Mouse (Mus musculus): ENCODE data around the gene Arl16.

The Arl16 gene

DNA sequence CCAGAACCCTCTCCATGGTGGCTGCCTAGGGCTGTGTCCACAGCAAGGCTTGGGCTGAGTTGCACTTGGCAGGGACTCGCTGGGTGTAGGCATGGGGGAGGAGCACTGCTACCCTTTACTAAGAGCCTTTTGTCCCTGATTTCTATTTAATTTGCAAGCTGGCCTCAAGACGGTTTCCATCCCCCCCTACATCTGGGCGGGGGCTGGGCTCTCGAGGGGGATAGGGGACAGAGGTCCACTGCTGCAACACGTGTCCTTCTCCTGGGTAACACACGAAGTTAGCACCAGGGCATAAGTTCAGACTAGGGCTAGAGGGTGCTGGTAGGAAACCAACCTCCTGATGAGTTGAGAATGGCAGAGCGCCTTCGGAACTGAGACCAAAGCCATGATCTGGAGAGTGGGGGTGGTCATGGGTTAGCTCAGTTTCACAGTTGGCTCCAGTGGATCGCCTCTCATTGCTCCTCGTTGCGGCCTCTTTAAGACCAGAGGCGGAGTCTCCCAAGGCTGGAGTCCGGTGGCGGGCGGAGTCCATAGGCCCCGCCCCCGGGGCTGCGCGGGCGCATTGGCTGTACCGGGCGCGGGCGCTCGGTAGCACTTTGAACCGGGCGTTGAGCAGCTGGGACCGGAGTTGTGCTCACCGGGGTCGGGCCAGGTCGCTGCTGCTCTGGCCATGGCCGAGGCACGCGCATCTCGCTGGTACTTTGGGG, 24.1 kb upstream of the Arl16 start, which contains the start of gene Slc25a10:
Slc25a10 (plus strand) TSS at position 524 of the 707 bp plus-strand sequence.
- peak; percentile 86 for DNase-seq (ENCODE audit: low spot score)

DNA sequence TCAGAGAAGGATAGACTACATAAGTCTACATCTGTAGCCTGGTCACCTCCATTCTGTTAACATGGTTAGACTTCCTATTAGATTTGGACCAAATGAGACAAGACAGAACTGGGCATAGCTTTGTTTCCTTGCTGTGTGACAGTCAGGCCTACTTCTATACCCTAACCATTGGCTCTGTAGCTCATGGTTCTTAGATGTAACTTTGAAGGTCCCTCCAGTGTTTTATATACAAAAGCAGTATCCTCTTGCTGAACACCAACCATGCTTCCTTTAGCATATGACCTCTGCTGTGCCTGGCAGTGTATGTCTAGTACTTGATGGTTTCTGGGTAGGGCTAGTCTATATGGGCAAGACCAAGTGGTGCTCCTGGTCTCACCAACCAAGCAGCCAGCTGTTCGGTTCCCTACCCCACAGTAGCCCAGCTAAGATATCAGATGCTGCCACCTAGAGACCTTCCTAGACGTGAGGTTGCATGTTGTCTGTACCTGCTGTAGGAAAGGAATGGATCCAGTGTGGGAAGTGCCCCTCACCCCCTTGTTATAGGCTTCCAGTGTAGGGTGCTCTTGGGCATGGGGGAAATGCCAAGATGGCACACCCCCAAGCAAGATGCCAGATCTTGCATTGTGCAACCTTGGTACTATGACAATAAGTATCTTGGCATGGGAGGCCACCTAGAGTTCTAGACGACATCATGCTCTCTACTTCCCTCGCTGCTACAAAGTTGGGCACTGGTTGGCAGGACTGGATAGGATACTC, 23.1 kb upstream of the Arl16 start:
- no peak for DNase-seq (ENCODE audit: low spot score)

DNA sequence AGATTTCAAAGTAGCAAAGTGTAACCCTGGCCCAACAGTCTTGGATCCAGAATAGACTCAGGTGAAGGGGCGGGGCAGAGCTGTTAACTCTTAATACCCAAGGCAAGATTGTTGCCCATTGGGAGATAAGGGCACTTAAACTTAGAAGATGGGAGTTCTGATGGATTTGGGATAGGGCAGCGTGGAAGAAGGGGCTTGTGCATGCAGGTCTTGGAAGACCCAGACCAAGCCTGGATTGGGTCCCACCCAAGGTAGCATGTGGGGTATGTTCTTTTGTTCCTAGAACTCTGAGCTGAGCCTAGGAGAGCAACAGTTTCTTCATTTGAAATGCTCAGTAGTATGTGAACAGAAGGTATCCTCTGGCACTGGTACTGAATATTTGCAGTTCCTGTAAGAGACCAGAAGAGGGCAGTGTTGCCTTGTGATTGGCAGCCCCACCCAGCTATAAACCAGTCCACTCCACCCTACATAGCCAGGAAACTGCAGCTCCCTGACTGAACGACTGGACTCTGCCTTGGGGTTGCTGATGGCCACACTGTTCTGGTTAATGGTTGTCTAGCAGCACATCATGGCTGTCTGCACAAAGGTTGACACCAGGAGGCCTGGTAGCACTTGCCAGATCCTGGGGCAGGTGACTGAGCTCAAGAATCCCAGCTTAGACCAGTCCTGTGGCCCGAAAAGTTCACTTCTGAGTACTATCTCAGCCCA, 21.8 kb upstream of the Arl16 start:
- DNase-seq (ENCODE audit: low spot score): peak; percentile 49

DNA sequence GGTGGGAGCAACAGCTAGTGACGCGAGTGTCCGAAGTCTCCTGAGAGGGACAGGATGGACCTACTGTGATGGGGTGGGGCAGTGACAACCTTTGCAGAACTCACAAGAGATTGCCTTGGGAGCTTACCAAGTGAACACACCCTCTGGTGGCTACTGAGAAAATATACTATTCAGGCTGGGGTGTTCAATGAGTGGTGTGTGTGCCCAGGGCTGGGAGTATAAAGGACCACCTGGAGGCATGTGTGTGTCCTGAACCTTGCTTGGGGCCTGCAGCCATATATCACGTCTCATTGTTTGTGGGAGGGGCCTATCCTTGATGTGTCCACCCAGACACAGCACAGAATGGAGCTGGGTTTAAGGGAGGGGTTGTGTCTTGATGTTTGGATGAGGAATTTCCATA, 21.1 kb upstream of the Arl16 start:
- no peak for DNase-seq (ENCODE audit: low spot score)

DNA sequence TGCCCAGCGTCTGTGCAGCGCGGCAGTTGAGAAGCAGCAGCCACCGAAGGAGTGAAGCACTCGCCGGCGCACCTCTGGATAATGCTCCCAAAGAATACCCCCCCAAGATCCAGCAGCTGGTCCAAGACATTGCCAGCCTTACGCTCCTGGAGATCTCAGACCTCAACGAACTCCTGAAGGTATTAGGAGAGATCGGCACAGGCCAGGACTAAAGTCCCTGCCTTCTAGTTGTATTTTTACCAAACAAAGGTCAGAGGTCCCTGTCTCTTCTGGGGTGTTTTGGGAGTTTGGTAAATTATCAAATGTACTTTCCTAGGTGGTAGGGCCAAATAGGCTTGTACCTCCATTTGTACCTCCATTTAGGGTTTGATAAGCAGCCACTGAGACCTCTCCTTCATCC, 17.8 kb upstream of the Arl16 start:
- DNase-seq (ENCODE audit: low spot score): no peak

DNA sequence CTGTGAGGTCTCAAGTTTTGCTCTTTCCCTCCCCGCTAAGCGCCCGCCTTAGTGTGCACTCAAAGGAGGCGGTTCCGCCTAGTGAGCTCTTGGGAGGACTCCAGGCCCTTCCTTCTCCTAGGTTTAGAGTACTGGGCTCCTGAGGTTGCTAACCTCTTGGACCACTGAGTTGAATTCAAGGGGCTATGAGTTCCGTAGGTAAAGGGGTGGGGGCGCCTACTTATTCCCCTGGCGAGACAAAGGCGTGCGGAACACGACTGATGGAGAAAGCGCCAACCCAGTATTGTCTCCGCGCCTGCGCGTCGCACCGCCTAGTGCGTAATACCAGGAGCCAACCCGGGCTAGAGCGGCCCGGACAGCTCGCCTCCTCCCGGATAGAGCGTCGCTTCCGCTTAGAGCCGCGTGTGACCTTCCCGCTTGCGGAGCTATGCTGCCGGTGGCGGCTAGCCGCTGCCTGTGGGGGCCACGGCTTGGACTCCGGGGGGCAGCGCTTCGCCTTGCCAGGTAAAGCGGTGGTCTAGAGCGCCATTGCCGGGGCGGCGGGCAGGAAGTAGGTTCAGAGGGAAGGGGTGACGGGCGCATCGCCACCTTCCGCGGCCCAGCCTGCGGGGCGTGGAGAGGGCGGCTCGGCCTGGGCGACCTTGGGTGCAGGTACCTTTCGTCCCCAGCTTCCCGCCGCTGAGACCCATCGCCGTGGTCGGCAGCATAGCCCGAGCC, 17.0 kb upstream of the Arl16 start, which contains the start of gene Mrpl12:
Mrpl12 (plus strand) TSS at position 349 of the 717 bp plus-strand sequence.
- peak; percentile 83 for DNase-seq (ENCODE audit: low spot score)

DNA sequence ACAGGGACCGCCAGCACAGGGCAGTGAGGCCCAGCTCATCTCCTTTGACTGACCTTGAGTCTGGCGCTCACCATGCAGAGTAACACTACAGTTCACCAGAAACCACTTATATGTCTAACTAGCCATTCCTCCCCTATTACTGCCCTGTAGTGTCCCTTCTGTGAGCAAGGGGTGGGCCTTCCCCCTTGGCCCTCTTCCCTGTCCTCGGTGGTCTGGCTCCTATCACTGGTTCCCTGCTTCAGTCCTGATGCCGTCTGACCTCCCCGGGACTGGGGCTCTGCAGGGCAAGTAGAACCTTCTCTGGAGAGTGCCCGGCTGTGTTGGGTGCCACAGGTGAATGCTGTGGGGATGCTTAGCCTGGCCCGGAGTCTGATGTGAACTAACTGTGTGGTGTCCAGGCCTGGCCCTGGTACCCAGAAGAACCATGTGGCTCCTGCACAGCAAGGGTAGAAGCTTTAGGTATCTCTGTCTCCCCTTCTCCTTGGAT, 16.1 kb upstream of the Arl16 start:
- no peak for DNase-seq (ENCODE audit: low spot score)

DNA sequence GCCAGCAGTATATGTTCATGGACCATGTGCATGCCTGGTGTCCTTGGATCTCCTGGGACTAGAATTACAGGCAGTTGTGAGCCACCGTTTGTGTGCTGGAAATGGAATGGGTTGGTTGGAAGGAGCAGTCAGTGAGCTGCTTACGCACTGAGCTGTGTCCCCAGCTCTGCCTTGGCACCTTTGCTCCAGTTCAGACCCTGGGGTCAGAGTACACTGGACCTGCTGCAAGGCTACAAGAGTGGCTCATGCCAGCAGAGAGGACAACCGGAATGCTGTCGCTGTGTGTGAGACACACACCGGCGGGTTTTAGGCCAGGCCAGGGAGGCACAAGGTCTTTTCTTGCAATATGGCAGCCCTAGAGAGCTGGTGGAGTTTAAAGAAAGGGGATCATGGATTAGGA, 4.6 kb upstream of the Arl16 start:
- DNase-seq (ENCODE audit: low spot score): no peak

DNA sequence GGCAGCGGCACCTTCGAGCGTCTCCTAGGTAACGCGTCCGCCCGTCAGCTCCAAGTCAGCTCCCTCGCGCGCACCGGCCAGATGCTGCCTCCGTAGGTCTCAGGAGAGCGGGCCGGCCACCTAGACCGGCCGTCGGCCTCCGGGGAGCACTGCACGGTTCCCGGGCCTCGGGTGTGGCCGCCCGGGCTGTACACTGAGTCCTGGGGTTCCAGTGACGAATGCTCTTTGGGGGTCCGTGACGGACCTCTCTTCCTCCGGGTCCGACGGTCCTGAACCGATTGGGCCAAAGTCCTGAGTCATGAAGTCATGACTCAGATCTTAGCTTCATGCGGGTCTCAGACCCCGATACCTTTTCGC, 307 bp upstream of the Arl16 start:
- DNase-seq (ENCODE audit: low spot score): no peak

DNA sequence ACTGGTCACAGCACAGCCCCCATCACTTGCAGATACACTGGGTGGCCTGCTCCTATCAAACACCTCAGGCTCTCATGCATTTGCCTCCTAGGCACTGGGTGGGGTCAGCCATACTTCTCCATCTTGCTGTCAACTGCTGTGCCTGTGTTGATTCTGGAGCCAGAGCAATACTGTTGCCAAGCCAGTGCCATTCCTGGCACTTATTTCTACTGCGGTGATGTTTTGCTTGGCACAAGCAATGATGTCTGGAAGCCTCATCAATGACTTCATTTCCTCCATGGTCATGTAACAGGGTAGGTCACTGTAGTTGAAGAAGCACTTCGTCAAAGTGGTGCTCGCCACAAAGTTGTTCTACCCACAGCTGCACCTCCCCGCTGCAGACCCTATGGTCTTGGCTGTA, 1.9 kb downstream of the Arl16 start:
- no peak for DNase-seq (ENCODE audit: low spot score)

DNA sequence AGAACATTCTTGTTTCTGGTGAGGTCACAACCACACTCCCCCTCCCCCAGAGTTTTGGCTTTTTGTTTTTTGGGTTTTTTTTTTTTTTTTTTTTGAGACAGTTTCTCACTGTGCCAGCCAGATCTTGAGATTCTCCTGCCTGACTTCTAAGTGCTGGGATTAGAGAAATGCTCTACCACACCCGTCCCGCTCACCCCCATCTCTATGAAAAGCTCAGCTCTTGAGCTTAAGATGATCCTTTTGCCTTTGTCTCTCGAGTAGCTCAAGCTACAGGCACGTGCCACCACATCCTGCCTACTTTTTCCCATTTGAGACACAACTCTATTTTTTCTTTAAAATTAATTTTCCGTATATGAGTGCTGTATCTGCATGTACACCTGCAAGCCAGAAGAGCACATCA, 3.0 kb downstream of the Arl16 start:
- no peak for DNase-seq (ENCODE audit: low spot score)

DNA sequence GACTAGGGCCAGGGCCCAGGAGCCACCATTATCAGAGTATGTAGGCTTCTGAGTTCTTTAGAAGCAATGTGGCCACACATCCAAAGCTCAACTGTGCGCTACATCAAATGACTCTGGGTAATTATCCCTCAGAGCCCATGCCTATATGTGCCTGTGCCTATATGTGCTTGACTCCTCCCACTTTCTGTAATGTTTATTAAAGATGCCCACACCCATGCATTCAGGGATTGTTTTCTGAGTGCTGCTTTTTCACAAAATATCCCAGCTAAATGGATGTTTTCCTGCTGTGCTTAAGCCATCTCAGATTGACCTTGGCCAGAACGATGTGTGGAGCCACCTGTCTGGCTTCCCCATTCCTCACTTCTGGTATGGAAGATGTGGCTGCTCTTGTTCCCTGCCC, 3.9 kb downstream of the Arl16 start:
- DNase-seq (ENCODE audit: low spot score): no peak

DNA sequence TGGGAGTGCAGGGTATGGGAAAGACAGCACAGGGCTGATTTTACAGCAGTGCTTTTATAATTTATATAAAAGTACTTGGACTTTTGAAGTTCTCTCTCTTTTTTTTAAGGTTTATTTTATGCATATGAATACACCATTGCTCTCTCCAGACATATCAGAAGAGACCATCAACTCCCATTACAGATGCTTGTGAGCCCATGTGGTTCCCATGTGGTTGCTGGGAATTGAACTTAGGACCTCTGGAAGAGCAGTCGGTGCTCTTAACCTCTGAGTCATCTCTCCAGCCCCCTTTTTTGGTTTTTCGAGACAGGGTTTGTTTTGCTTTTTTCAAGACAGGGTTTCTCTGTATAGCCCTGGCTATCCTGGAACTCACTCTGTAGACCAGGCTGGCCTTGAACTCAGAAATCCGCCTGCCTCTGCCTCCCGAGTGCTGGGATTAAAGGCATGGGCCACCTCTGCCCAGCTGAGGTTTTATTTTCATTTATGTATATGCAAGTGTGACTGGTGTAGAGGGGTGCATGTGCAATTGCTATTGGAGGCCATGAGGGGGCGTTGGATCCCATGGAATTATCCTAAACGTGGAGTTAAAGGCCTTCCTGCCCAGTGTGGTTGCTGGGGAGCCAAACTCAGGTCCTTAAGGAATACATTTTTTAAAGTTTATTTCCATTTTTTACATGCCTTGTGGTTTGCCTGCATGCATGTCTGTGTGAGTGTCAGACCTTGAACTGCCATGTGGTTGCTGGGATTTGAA, 8.4 kb downstream of the Arl16 start:
- DNase-seq (ENCODE audit: low spot score): no peak

DNA sequence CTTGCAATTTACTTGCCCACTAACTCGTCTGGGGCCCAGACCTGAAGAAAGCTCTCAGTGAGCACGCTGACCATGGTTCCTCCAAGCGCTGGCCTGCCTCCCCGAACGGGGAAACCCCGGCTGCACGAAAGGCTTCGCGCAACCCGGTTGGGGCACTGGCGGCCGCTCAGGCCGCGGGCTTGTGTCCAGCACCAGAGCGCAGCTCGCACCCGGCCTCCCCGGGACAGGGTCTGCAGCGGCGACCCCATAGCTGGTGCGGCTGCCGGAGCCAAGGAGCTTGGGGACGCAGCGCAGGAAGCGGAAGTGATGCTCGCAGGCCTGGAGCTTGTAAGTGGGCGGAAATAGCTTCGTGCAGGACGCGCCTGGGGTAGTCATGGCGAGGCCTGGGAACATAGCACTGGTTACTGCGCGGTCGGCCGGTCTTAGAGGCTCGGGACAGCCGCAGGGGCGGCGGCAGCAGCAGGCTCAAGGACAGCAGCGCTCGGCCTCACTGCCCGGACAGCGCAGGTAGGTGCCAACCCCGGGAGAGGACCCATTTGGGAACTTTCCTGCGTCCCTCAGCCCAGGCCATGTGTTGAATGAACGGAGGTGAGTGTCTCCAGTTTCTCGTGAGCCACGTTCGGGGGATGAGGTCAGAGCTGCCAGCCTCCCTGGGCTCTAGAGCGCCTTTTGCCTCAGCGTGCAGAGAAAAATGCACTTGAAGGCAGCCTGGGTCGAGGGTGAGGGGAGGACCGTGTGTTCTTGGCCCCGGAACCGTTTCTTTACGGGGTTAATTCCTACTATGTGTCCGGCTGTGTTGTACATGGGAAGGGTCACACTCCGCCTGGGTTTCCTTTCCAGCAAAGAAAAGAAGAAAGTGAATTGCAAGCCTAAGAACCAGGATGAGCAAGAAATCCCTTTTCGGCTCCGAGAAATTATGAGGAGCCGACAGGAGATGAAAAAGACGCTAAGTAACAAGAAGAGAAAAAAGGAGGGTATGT, 9.3 kb downstream of the Arl16 start, which contains the start of the genes Oxld1 and Ccdc137:
Oxld1 (minus strand) TSS at position 297 of the 980 bp plus-strand sequence.
Ccdc137 (plus strand) TSS at position 344 of the 980 bp plus-strand sequence.
- peak; percentile 51 for DNase-seq (ENCODE audit: low spot score)

DNA sequence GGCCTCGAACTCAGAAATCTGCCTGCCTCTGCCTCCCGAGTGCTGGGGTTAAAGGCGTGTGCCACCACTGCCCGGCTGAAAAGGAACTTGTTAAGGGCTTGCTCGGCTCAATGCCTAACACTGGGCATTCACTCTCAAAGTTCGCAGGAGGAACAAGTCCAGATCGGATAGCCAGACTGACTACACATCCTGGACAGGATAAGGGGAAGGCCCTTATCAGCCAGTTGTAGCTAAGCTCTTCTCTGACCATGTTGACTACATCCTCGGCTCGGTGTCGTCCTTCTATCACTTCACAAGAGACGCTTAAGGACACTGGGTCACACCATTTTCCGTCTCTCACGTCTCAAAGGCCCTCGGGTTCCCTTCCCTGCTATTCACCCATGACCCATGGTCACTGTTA, 10.0 kb downstream of the Arl16 start:
- no peak for DNase-seq (ENCODE audit: low spot score)

DNA sequence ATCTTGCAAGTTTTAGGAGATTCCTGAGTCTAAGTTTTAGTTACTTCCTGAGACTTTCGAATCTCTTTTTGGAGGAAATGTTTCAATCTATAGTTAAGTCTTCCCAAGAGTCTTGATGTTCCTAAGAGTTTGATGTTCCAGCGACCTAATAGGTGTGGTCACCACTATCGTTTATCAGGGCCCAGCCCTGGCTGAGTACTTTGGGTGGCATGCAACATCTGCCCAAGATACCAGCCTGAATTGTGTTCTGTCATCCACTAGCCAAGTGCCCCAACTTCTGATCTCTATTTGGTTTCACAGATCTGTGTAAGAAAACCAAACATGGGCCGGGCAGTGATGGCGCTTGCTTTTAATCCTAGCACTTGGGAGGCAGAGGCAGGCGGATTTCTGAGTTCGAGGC, 12.0 kb downstream of the Arl16 start:
- no peak for DNase-seq (ENCODE audit: low spot score)

DNA sequence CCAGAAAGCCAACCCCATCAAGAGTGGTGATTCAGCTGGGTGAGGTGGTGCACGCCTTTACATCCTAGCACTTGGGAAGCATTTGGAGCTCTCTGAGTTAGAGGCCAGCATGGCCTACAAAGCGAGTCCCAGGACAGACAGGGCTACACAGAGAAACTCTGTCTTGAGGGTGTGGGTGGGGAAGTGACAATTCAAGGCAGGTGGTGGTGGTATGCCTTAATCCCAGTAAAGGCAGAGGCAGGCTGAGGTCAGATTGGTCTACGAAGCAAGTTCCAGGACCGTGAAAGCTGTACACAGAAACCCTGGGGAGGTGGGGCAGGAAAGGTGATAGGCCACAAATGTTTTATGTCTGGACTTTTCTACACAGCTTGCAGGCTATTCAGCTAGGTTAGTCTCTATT, 12.4 kb downstream of the Arl16 start:
- no peak for DNase-seq (ENCODE audit: low spot score)

DNA sequence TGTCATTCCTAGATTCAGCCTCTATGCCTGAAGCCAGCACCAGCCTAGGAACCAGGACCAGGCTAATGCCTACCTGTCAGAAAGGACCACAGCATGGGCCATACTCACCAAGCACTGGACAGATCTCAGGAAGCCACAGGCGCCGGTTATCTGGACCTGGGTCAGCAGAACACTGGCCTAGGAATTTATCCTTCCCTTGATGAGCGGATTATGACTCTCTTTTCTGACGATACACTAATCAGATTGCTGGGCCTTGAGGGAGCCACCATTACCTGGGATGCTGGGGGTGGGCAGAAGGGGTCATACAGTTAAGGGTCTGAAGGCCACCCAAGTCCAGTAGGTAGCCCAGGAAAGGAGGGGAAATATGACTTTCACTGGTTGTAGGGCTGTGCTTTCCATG, 14.1 kb downstream of the Arl16 start, which contains the start of gene Pde6g:
Pde6g (minus strand) TSS at position 195 of the 400 bp plus-strand sequence.
- DNase-seq (ENCODE audit: low spot score): no peak

DNA sequence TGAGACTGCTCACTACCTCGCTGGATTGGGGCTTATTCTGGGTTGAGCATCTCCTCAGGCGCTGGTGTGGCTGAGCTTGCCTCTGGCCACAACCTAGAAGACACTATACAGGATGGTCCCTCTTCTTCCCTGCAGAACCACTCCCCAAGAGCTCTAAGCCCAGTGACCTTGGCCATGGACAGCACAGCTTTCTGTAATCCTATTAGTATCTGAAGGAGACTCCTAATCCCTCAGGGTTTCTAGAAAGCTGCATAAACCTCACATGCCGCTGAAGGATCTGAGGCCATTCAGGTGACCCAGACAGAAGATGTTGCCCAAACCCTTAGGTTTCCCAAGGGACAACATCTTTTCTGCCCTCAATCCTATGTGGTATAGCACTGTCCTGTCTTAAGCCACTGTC, 15.2 kb downstream of the Arl16 start:
- no peak for DNase-seq (ENCODE audit: low spot score)

DNA sequence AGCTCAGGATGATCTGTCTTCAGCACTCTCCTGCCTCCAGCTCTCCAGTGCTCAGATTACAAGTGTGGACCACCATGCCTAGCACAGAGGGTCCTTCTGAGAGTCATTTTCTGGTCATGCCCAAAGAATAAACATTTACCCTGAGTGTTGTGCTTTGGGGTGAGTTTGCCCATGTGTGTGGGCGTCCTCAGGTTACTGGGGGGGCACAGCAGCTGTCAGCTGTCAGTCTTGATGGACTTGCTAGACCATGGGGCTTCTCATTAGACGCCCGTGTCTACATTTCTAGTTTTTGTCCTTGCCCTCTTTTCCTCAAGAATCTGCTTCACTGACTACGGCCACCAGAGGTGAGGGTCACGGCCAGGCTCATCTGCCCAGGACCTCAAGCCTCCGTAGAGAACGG, 20.2 kb downstream of the Arl16 start:
- no peak for DNase-seq (ENCODE audit: low spot score)

Data from ovary, adult 18-20 months (tissue).